Mouse (Mus musculus) CD8-positive naive resting alpha-beta T cell, adult 2 months (primary cell): ENCODE data around the gene C130079G13Rik.
"Not testable (repeated sequence)": the region's sequence is repeated elsewhere in the genome, so short reads cannot be mapped to it uniquely, and the experiment has no call there.

Source experiments
- DNase-seq, 2 experiments: peaks; one replicate each; pipeline ENCODE4 v3.0.0; 2022; ENCODE audit warnings: low read depth in 2 of 2, low spot score in 2 of 2

C130079G13Rik gene

DNA sequence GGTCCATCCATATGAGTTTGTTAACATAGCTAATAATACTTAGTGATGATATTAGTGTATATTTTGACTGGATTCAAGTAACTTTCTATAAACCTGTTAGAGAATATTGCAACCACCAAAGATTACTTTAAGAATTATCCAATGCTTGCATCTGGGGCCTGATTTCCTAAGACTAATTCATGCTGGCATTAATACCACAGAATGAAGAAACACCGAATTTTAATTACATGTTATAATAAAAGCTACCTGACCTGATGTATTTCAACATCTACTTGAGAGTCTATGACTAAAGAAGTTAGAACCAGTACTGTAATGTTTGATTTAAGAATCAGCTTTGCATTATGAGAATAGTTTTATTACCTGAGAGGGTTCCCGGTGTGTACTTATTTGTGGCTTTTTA lies at the start of gene C130079G13Rik:
C130079G13Rik (plus strand) TSS at position 301 of the 400 bp plus-strand sequence.
- DNase-seq: no peak

- DNase-seq: not testable (repeated sequence)
Measured at GRCm38 (mm10) chr3:59877601-59878000, 47.4 kb upstream of the C130079G13Rik start.

- not testable (repeated sequence) for DNase-seq
Measured at GRCm38 (mm10) chr3:59879801-59880554, 45.0 kb upstream of the C130079G13Rik start.

- no peak for DNase-seq
Measured at GRCm38 (mm10) chr3:59893276-59893675, 31.7 kb upstream of the C130079G13Rik start.

DNA sequence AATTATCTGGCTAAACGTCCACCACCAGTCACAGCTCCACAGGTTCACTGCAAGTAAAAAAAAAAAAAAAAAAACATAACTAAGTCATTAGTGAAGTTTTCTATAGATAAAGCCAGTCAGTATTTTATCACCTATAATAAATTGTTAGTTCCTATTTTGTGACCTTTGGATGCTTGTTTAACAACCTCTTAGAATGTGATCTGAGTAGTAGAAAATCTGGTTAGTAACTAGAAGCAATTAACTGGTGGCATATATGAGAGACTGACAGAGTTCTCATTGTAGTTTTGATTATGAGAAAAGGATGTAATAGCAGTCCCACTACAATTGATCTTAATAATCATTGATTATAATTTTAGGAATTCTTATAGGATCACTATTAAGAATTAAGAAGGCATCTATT lies 9.6 kb downstream of the C130079G13Rik start:
- DNase-seq: no peak

GRCm38 (mm10) chr3:59947294-59947950 lies 22.4 kb downstream of the C130079G13Rik start:
- DNase-seq: no peak

GRCm38 (mm10) chr3:59970891-59971290 lies 45.9 kb downstream of the C130079G13Rik start:
- DNase-seq: no peak

- no peak for DNase-seq
Measured at GRCm38 (mm10) chr3:59974591-59974990, 49.6 kb downstream of the C130079G13Rik start.
